Mouse (Mus musculus) CH12.LX (cell line): ENCODE measurements around the gene Prdm2. TPM values are rescaled to one million over a fixed set of nuclear protein-coding genes. Genes with fewer than 3 reads are reported as not detected.

ENCODE experiments used
- DNase-seq: peaks from one replicate; pipeline ENCODE4 v3.0.0-alpha.2; 2013; ENCODE audit errors: extremely low read depth
- H3K27ac ChIP-seq: 2 replicates; pipeline ENCODE4 v1.5.1; 2012; ENCODE audit warnings: low read depth, mild to moderate bottlenecking, control low read depth, moderate library complexity; ENCODE audit not compliant: insufficient read depth
- H3K27me3 ChIP-seq: replicated peaks from 2 replicates; pipeline ENCODE3; 2012; ENCODE audit warnings: inconsistent platforms
- H3K36me3 ChIP-seq, 2 experiments: replicated peaks in 1 of 2; 2 replicates each; pipeline versions ENCODE3 to v1.6.1; 2012; ENCODE audit warnings: inconsistent platforms in 1 of 2, low read length in 1 of 2, mild to moderate bottlenecking in 1 of 2, mixed read lengths in 1 of 2, moderate library complexity in 1 of 2; ENCODE audit not compliant: control insufficient read depth in 1 of 2, insufficient read depth in 1 of 2
- H3K4me1 ChIP-seq, 2 experiments: 2 replicates each; pipeline ENCODE4 v1.6.1; 2012; ENCODE audit warnings: inconsistent platforms in 1 of 2, moderate library complexity in 1 of 2; ENCODE audit not compliant: insufficient read depth in 2 of 2, control insufficient read depth in 1 of 2
- H3K4me2 ChIP-seq: 2 replicates; pipeline ENCODE4 v1.6.1; 2012; ENCODE audit warnings: low read depth, mild to moderate bottlenecking, control low read depth; ENCODE audit not compliant: poor library complexity, insufficient read depth, severe bottlenecking
- H3K4me3 ChIP-seq, 3 experiments: fragments of 150-350 bp in 1 of 3; sonication (generic) in 1 of 3; replicated peaks in 1 of 3; 2 replicates each; pipeline versions ENCODE3 to v1.5.1; 2011 to 2012; ENCODE audit warnings: low read depth in 2 of 3, low read length in 2 of 3, mild to moderate bottlenecking in 2 of 3, moderate library complexity in 2 of 3, control low read depth in 1 of 3, improper control_type of control experiment in 1 of 3, inconsistent platforms in 1 of 3, mixed read lengths in 1 of 3; ENCODE audit not compliant: poor library complexity in 1 of 3
- H3K79me2 ChIP-seq: replicated peaks from 2 replicates; pipeline ENCODE4 v1.6.1; 2012; ENCODE audit warnings: mild to moderate bottlenecking, moderate library complexity; ENCODE audit not compliant: control insufficient read depth, poor library complexity, insufficient read depth, severe bottlenecking; ENCODE audit errors: extremely low read depth
- H3K9ac ChIP-seq: 2 replicates; pipeline ENCODE4 v1.6.1; 2012; ENCODE audit warnings: low read depth, mild to moderate bottlenecking, control low read depth, moderate library complexity; ENCODE audit not compliant: insufficient read depth
- H3K9me3 ChIP-seq: replicated peaks from 2 replicates; pipeline ENCODE3; 2012; ENCODE audit warnings: low read length, inconsistent platforms, mixed read lengths
- CTCF ChIP-seq, 2 experiments: IDR thresholded peaks in 1 of 2; conservative IDR thresholded peaks in 1 of 2; 2 replicates each; pipeline ENCODE4 v1.5.1; 2011 to 2012; ENCODE audit warnings: low read depth in 2 of 2, low read length in 2 of 2, improper control_type of control experiment in 1 of 2, inconsistent platforms in 1 of 2, mild to moderate bottlenecking in 1 of 2, moderate library complexity in 1 of 2
- EP300 ChIP-seq: IDR thresholded peaks from 2 replicates; pipeline ENCODE4 v1.6.1; 2011; ENCODE audit warnings: low read length, improper control_type of control experiment
- GABPA ChIP-seq: IDR thresholded peaks from 2 replicates; pipeline ENCODE4 v1.6.1; 2012; ENCODE audit warnings: low read depth, low read length, improper control_type of control experiment, inconsistent platforms; ENCODE audit not compliant: insufficient replicate concordance
- IRF4 ChIP-seq: IDR thresholded peaks from 2 replicates; pipeline ENCODE4 v1.6.1; 2014; ENCODE audit warnings: low read depth, mild to moderate bottlenecking, inconsistent platforms, low read length, improper control_type of control experiment
- JUND ChIP-seq: conservative IDR thresholded peaks from 2 replicates; pipeline ENCODE4 v1.6.1; 2011; ENCODE audit warnings: low read depth, low read length, improper control_type of control experiment
- KAT2A ChIP-seq: IDR thresholded peaks from 2 replicates; pipeline ENCODE4 v1.6.1; 2012; ENCODE audit warnings: low read length, improper control_type of control experiment, inconsistent platforms; ENCODE audit not compliant: insufficient replicate concordance
- MAZ ChIP-seq: IDR thresholded peaks from 2 replicates; pipeline ENCODE4 v1.6.1; 2012; ENCODE audit warnings: low read depth, mild to moderate bottlenecking, inconsistent platforms, low read length, improper control_type of control experiment, moderate library complexity
- NRF1 ChIP-seq: IDR thresholded peaks from 2 replicates; pipeline ENCODE4 v1.6.1; 2014; ENCODE audit warnings: low read depth, mild to moderate bottlenecking, inconsistent platforms, low read length, improper control_type of control experiment, moderate library complexity
- RAD21 ChIP-seq: IDR thresholded peaks from 2 replicates; pipeline ENCODE4 v1.6.1; 2011; ENCODE audit warnings: low read depth, mild to moderate bottlenecking, low read length, improper control_type of control experiment, moderate library complexity
- SMC3 ChIP-seq: IDR thresholded peaks from 2 replicates; pipeline ENCODE4 v1.6.1; 2011; ENCODE audit warnings: low read depth, low read length, improper control_type of control experiment
- TCF12 ChIP-seq: IDR thresholded peaks from 2 replicates; pipeline ENCODE4 v1.6.1; 2014; ENCODE audit warnings: low read depth, mild to moderate bottlenecking, inconsistent platforms, low read length, improper control_type of control experiment
- UBTF ChIP-seq: IDR thresholded peaks from 2 replicates; pipeline ENCODE4 v1.6.1; 2012; ENCODE audit warnings: low read depth, mild to moderate bottlenecking, inconsistent platforms, low read length, improper control_type of control experiment, moderate library complexity
- USF1 ChIP-seq: IDR thresholded peaks from 2 replicates; pipeline ENCODE4 v1.6.1; 2014; ENCODE audit warnings: low read depth, mild to moderate bottlenecking, inconsistent platforms, low read length, improper control_type of control experiment
- ZNF384 ChIP-seq: IDR thresholded peaks from 2 replicates; pipeline ENCODE4 v1.6.1; 2012; ENCODE audit warnings: low read depth, low read length, improper control_type of control experiment, inconsistent platforms
- dilution Hi-C: fragments of 300-500 bp; cut with MboI; formaldehyde crosslinking; loops from 2 replicates; pipeline ENCODE4 v1.14.3; 2020; ENCODE audit warnings: low sequenced_read_pairs; ENCODE audit not compliant: extremely low pct_unique_long_range_greater_than_20kb, extremely low pct_ligation_motif_present
- in situ Hi-C: fragments of 300-500 bp; cut with MboI; formaldehyde crosslinking; loops from 3 replicates; pipeline ENCODE4 v1.14.3; 2019; ENCODE audit warnings: low sequenced_read_pairs, low pct_ligation_motif_present, low pct_unique_long_range_greater_than_20kb, mixed read lengths
- polyA plus RNA-seq: library from polyadenylated mRNA; unstranded; fragments of >175 nt; gene quantifications from 2 replicates; pipeline ENCODE4 v1.2.1, GENCODE M21; 2012; ENCODE audit warnings: low read depth; ENCODE audit not compliant: insufficient read length
- total RNA-seq, 2 experiments: library from RNA; depleted of rRNA; stranded (reverse); fragments of 300-350 nt in 1 of 2; fragments of >200 nt in 1 of 2; gene quantifications; 2 replicates each; pipeline ENCODE4 v1.2.3; 2012 to 2014

The Prdm2 gene
- total and polyA plus RNA-seq, 3 experiments: 3.8 to 16.1 (median 7.1) TPM

DNA sequence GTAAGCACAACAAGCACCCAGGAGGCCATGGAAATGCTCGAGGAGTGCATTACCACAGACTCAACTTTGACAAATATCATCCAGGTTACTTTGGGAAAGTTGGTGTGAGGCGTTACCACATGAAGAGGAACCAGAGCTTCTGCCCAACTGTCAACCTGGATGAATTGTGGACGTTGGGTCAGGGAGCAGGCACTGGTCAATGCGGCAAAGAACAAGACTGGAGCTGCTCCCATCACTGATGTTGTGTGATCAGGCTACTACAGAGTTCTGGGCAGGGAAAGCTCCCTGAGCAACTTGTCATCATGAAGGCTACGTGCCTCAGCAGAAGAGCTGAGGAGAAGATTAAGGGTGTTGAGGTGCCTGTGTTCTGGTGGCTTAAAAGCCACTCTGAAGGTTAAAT is 60.2 kb downstream of the Prdm2 start:
- Histone ChIP-seq H3K4me3 (no peak overlapping the region), H3K36me3 (peaks cover 20 to 62% of the 10 kb centered on the region in 2 experiments), H3K9ac (no peak overlapping the region), H3K4me1 (peaks cover 0 to 47% of the 10 kb centered on the region in 2 experiments; a peak in 2 of 4 replicates), H3K79me2 (peaks cover 85% of the 10 kb centered on the region), H3K27me3 (no peaks in the 10 kb centered on the region), H3K27ac (no peak overlapping the region), H3K4me2 (no peak overlapping the region), H3K9me3 (no peaks in the 10 kb centered on the region)
- DNase-seq: no peak
- in situ Hi-C loops: no loop called here
- TF ChIP-seq NRF1 (no peak), CTCF (conservative IDR thresholded peaks at IDR 0.05 in 1 of 2, IDR thresholded peaks at IDR 0.05 in 1 of 2; ENCODE audit: low read depth in 2 of 2, low read length in 2 of 2) (no peak)
- dilution Hi-C loops: no loop called here

- no peak overlapping the region for H3K4me2 ChIP-seq
- in situ Hi-C loops (no loop called here), dilution Hi-C loops (no loop called here)
- no peaks in the 10 kb centered on the region for H3K9me3 ChIP-seq
- H3K27me3 ChIP-seq: no peaks in the 10 kb centered on the region
- H3K27ac ChIP-seq: no peak overlapping the region
- peaks cover 81% of the 10 kb centered on the region for H3K79me2 ChIP-seq
- TF ChIP-seq EP300 (no peak), SMC3 (peak; percentile 18; the same call in 1 of the 2 replicates), ZNF384 (no peak), JUND (no peak), GABPA (no peak), CTCF (conservative IDR thresholded peaks at IDR 0.05 in 1 of 2, IDR thresholded peaks at IDR 0.05 in 1 of 2; ENCODE audit: low read depth in 2 of 2, low read length in 2 of 2) (peak; percentile 28 to 63), NRF1 (no peak), RAD21 (peak; percentile 7; the same call in 1 of the 2 replicates), KAT2A (no peak), USF1 (no peak), UBTF (no peak), MAZ (no peak)
- peaks cover 0 to 33% of the 10 kb centered on the region in 2 experiments; a peak in 2 of 4 replicates for H3K4me1 ChIP-seq
- H3K4me3 ChIP-seq: no peak overlapping the region
- DNase-seq: peak; percentile 33
- no peak overlapping the region for H3K9ac ChIP-seq
- H3K36me3 ChIP-seq: peaks cover 12 to 60% of the 10 kb centered on the region in 2 experiments
These were observed 61.5 kb downstream of the Prdm2 start for GRCm38 (mm10) chr4:143151267-143151666.

DNA sequence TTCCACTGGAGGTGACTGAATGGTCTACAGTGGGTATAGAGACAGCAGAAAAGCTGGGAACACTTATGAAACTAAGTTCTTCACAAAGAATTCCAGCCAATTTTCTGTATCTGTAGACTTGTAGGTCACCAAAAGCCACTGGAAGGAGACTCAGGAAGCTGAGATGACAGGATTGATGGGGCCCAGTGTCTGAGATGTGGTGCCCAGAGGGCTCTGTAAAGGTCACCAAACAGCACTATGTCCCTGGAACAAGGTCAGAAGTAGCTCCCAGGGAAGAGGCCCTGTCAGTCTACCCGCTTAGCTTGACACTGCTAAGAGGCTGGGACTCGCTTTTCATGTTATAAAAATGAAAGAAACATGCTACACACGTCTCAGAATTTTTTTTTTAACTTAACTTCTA is 65.1 kb downstream of the Prdm2 start:
- TF ChIP-seq IRF4 (no peak), TCF12 (no peak)
- Histone ChIP-seq H3K27ac (no peak overlapping the region), H3K27me3 (no peaks in the 10 kb centered on the region), H3K36me3 (peaks cover 5 to 47% of the 10 kb centered on the region in 2 experiments), H3K79me2 (peaks cover 78% of the 10 kb centered on the region), H3K4me3 (no peak overlapping the region), H3K4me1 (peaks cover 10 to 44% of the 10 kb centered on the region in 2 experiments), H3K9ac (no peak overlapping the region), H3K4me2 (no peak overlapping the region), H3K9me3 (no peaks in the 10 kb centered on the region)
- no peak for DNase-seq
- in situ Hi-C loops (no loop called here), dilution Hi-C loops (no loop called here)
